Mouse (Mus musculus): Measurements from ENCODE around the gene Tmem198.

DNA sequence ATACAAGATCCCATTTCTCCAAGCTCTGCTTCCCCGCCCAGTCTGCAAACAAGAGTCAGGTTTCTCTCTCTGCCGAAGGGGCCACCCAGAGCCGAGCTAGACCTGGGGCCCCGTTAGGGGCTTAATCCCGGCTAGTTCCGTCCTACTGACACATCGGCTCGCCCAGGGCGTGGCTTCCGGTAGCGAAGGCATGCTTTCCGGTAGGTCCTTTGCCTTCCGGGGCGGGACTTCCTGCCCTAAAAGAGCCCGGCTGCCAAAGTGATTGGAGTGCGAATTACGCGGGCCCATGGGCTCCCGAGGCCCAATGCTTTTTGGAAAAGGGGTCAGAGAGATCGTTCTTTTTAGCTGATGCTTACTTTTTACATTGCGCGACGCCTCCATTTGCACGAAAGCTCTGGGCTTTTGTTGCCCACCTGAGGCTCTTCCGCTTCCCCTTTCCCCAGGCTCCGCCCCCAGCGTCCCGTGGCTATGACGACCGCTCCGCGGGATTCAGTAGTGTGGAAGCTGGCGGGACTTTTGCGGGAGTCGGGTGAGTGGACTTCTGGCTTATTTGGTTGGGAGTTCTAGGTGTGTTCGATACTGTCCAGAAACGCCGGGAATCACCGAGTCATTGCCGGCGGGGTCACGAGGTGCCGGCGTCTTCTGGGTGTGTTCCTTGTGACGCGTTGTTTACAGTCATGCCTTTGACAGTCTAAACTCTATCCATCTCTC lies 42.1 kb downstream of the Tmem198 start, which contains the start of gene Stk11ip:
- TF ChIP-seq TCF12 (IDR thresholded peaks at IDR 0.05; ENCODE audit: insufficient read depth, poor library complexity, severe bottlenecking): no peak
- peak; percentile 50 for TF ChIP-seq POLR2A (IDR thresholded peaks at IDR 0.05; ENCODE audit: insufficient read length, low read depth)
- no peak for TF ChIP-seq REST (IDR thresholded peaks at IDR 0.05; ENCODE audit: insufficient read depth, insufficient read length)
- TF ChIP-seq POLR2AphosphoS2 (IDR thresholded peaks at IDR 0.05; ENCODE audit: insufficient read length, low read depth): peak; percentile 34
- TF ChIP-seq MYOG (IDR thresholded peaks at IDR 0.05; ENCODE audit: control insufficient read depth in 1 of 3, insufficient read depth in 1 of 3, insufficient read length in 2 of 3, low read depth in 2 of 3): no peak
- TF ChIP-seq CEBPB (IDR thresholded peaks at IDR 0.05; ENCODE audit: insufficient read depth, poor library complexity, severe bottlenecking): no peak
- TF ChIP-seq MYOD1 (IDR thresholded peaks at IDR 0.05; ENCODE audit: control insufficient read depth in 1 of 3, insufficient read length in 2 of 3, low read depth in 2 of 3): no peak
- peak; percentile 40 for TF ChIP-seq USF1 (IDR thresholded peaks at IDR 0.05; ENCODE audit: low read depth)
- TF ChIP-seq E2F4 (IDR thresholded peaks at IDR 0.05; ENCODE audit: insufficient read depth): peak; percentile 18
- TF ChIP-seq TCF3 (IDR thresholded peaks at IDR 0.05; ENCODE audit: insufficient read length, low read depth): no peak
